Mouse (Mus musculus) embryonic facial prominence, embryonic 10.5 days (tissue): ENCODE data around the gene Ybx2. TPM values are rescaled to one million over a fixed set of nuclear protein-coding genes. Genes with fewer than 3 reads are reported as not detected.
A peak's percentile ranks its signal among the peaks of the same experiment; 100 is the strongest.

ENCODE experiments used
- DNase-seq: peaks from one replicate; pipeline ENCODE4 v3.0.0-alpha.2; 2017; ENCODE audit warnings: low spot score
- H3K27ac ChIP-seq: fragments of 300-500 bp; sonication (generic); replicated peaks from 2 replicates; pipeline ENCODE4 v1.5.1; 2016; ENCODE audit warnings: mild to moderate bottlenecking
- H3K27me3 ChIP-seq: fragments of 300-500 bp; sonication (generic); replicated peaks from 2 replicates; pipeline ENCODE4 v1.6.1; 2016; ENCODE audit warnings: low read depth, mild to moderate bottlenecking; ENCODE audit not compliant: poor library complexity, severe bottlenecking
- H3K36me3 ChIP-seq: fragments of 300-500 bp; sonication (generic); replicated peaks from 2 replicates; pipeline ENCODE4 v1.6.1; 2016; ENCODE audit warnings: mild to moderate bottlenecking, moderate library complexity
- H3K4me1 ChIP-seq: fragments of 300-500 bp; sonication (generic); 2 replicates; pipeline ENCODE4 v1.6.1; 2016
- H3K4me3 ChIP-seq: fragments of 300-500 bp; sonication (generic); 2 replicates; pipeline ENCODE4 v1.5.1; 2016; ENCODE audit warnings: mild to moderate bottlenecking, moderate library complexity
- H3K9me3 ChIP-seq: fragments of 300-500 bp; sonication (generic); 2 replicates; pipeline ENCODE4 v1.6.1; 2016; ENCODE audit warnings: mild to moderate bottlenecking
- WGBS: fragments of 180-500 bp; shearing (Covaris S2); methylation state at CpG from one replicate; pipeline ENCODE4 v1.1.7; 2016; 5-methylcytosine and 5-hydroxymethylcytosine counted together
- polyA plus RNA-seq: library from polyadenylated mRNA; unstranded; fragments of >200 nt; fragmentation: Nextera tagmentation; extraction: Ambion mirVana; gene quantifications from 2 replicates; pipeline ENCODE4 v1.2.1, GENCODE M21; 2016

Ybx2 gene
- polyA plus RNA-seq, 1 experiment from 2014 or later = 5.8 TPM

- no peak overlapping the region for H3K4me3 ChIP-seq
- 25% methylated on average over 5 of the region's 5 CpGs for WGBS
- DNase-seq = no peak
- no peaks in the 10 kb centered on the region for H3K36me3 ChIP-seq
- peaks cover 6% of the 10 kb centered on the region for H3K4me1 ChIP-seq
- H3K9me3 ChIP-seq = no peaks in the 10 kb centered on the region
- H3K27ac ChIP-seq = no peak overlapping the region
- peaks cover 46% of the 10 kb centered on the region for H3K27me3 ChIP-seq
Observed at GRCm38 (mm10) chr11:69960616-69961015, 25.0 kb downstream of the Ybx2 start.

- WGBS = 59% methylated on average over 5 of the region's 5 CpGs
- H3K27me3 ChIP-seq = peaks cover 59% of the 10 kb centered on the region
Observed at GRCm38 (mm10) chr11:69961841-69962240, 26.2 kb downstream of the Ybx2 start.

GRCm38 (mm10) chr11:69964650-69965270 is 29.2 kb downstream of the Ybx2 start, which contains the start of gene Cldn7:
Gene Cldn7, plus strand, starts transcription at chr11:69964779.
- Histone ChIP-seq H3K4me1 (peaks cover 19% of the 10 kb centered on the region), H3K27ac (peak within 1 kb of the TSS; percentile 76), H3K4me3 (peak within 1 kb of the TSS; percentile 56), H3K36me3 (peaks cover 25% of the 10 kb centered on the region), H3K27me3 (peaks cover 78% of the 10 kb centered on the region), H3K9me3 (no peaks in the 10 kb centered on the region)
- 10% methylated on average over 24 of the region's 24 CpGs for WGBS
- DNase-seq = peak; percentile 30

More at GRCm38 (mm10) chr11:69961841-69962240, 26.2 kb downstream of the Ybx2 start:
- Histone ChIP-seq H3K27ac (no peak overlapping the region), H3K4me1 (peaks cover 17% of the 10 kb centered on the region), H3K4me3 (no peak overlapping the region), H3K36me3 (no peaks in the 10 kb centered on the region), H3K9me3 (no peaks in the 10 kb centered on the region)
- no peak for DNase-seq

- Histone ChIP-seq H3K36me3 (peaks cover 32% of the 10 kb centered on the region), H3K27ac (peak overlapping the region; percentile 76), H3K4me3 (peak overlapping the region; percentile 56), H3K27me3 (peaks cover 78% of the 10 kb centered on the region), H3K9me3 (no peaks in the 10 kb centered on the region), H3K4me1 (peaks cover 19% of the 10 kb centered on the region)
- DNase-seq = peak; percentile 66
- 2% methylated on average over 49 of the region's 49 CpGs for WGBS
Observed at GRCm38 (mm10) chr11:69965271-69966005, 29.8 kb downstream of the Ybx2 start.

GRCm38 (mm10) chr11:69966006-69966859 is 30.6 kb downstream of the Ybx2 start:
- H3K27me3 ChIP-seq = peaks cover 75% of the 10 kb centered on the region

GRCm38 (mm10) chr11:69966860-69967517 is 31.4 kb downstream of the Ybx2 start:
- H3K27ac ChIP-seq = peak overlapping the region; percentile 76
- DNase-seq = no peak
- WGBS = 39% methylated on average over 17 of the region's 17 CpGs
- no peaks in the 10 kb centered on the region for H3K9me3 ChIP-seq
- peaks cover 68% of the 10 kb centered on the region for H3K27me3 ChIP-seq
- H3K4me1 ChIP-seq = peaks cover 19% of the 10 kb centered on the region
- H3K4me3 ChIP-seq = peak overlapping the region; percentile 56
- peaks cover 44% of the 10 kb centered on the region for H3K36me3 ChIP-seq

More at GRCm38 (mm10) chr11:69966006-69966859, 30.6 kb downstream of the Ybx2 start:
- peaks cover 36% of the 10 kb centered on the region for H3K36me3 ChIP-seq
- WGBS = 2% methylated on average over 59 of the region's 59 CpGs
- peak; percentile 72 for DNase-seq
- peaks cover 19% of the 10 kb centered on the region for H3K4me1 ChIP-seq
- peak overlapping the region; percentile 56 for H3K4me3 ChIP-seq
- peak overlapping the region; percentile 76 for H3K27ac ChIP-seq
- H3K9me3 ChIP-seq = no peaks in the 10 kb centered on the region

GRCm38 (mm10) chr11:69968793-69969192 is 33.2 kb downstream of the Ybx2 start:
- H3K27ac ChIP-seq = no peak overlapping the region
- peaks cover 50% of the 10 kb centered on the region for H3K27me3 ChIP-seq
- 89% methylated on average over 4 of the region's 4 CpGs for WGBS
- DNase-seq = no peak
- H3K4me1 ChIP-seq = peaks cover 19% of the 10 kb centered on the region
- peaks cover 62% of the 10 kb centered on the region for H3K36me3 ChIP-seq
- no peaks in the 10 kb centered on the region for H3K9me3 ChIP-seq
- no peak overlapping the region for H3K4me3 ChIP-seq

GRCm38 (mm10) chr11:69970222-69970621 is 34.6 kb downstream of the Ybx2 start:
- H3K4me3 ChIP-seq = no peak overlapping the region
- H3K36me3 ChIP-seq = peaks cover 76% of the 10 kb centered on the region

GRCm38 (mm10) chr11:69970775-69971174 is 35.2 kb downstream of the Ybx2 start:
- Histone ChIP-seq H3K27ac (no peak overlapping the region), H3K9me3 (no peaks in the 10 kb centered on the region), H3K27me3 (peaks cover 30% of the 10 kb centered on the region), H3K36me3 (peaks cover 81% of the 10 kb centered on the region), H3K4me3 (no peak overlapping the region), H3K4me1 (peaks cover 13% of the 10 kb centered on the region)
- 83% methylated on average over 3 of the region's 3 CpGs for WGBS
- DNase-seq = no peak

More at GRCm38 (mm10) chr11:69970222-69970621, 34.6 kb downstream of the Ybx2 start:
- WGBS = 84% methylated on average over 6 of the region's 6 CpGs
- H3K27me3 ChIP-seq = peaks cover 36% of the 10 kb centered on the region
- no peak overlapping the region for H3K27ac ChIP-seq
- H3K4me1 ChIP-seq = peaks cover 17% of the 10 kb centered on the region
- no peaks in the 10 kb centered on the region for H3K9me3 ChIP-seq
- DNase-seq = no peak

GRCm38 (mm10) chr11:69974907-69975306 is 39.3 kb downstream of the Ybx2 start:
- Histone ChIP-seq H3K27me3 (no peaks in the 10 kb centered on the region), H3K9me3 (no peaks in the 10 kb centered on the region), H3K4me3 (no peak overlapping the region), H3K4me1 (peaks cover 11% of the 10 kb centered on the region), H3K27ac (no peak overlapping the region), H3K36me3 (peaks cover 87% of the 10 kb centered on the region)
- 97% methylated on average over 2 of the region's 2 CpGs for WGBS
- no peak for DNase-seq

GRCm38 (mm10) chr11:69976271-69976670 is 40.7 kb downstream of the Ybx2 start:
- H3K36me3 ChIP-seq = peaks cover 77% of the 10 kb centered on the region
- DNase-seq = no peak

GRCm38 (mm10) chr11:69979827-69980195 is 44.2 kb downstream of the Ybx2 start:
- Histone ChIP-seq H3K27me3 (no peaks in the 10 kb centered on the region), H3K9me3 (no peaks in the 10 kb centered on the region)
- 4% methylated on average over 16 of the region's 16 CpGs for WGBS

More at GRCm38 (mm10) chr11:69976271-69976670, 40.7 kb downstream of the Ybx2 start:
- Histone ChIP-seq H3K4me3 (no peak overlapping the region), H3K4me1 (peaks cover 11% of the 10 kb centered on the region), H3K27ac (no peak overlapping the region), H3K9me3 (no peaks in the 10 kb centered on the region), H3K27me3 (no peaks in the 10 kb centered on the region)
- WGBS = 85% methylated on average over 4 of the region's 4 CpGs

More at GRCm38 (mm10) chr11:69979827-69980195, 44.2 kb downstream of the Ybx2 start:
- peak overlapping the region; percentile 99 for H3K27ac ChIP-seq
- peak overlapping the region; percentile 84 for H3K4me3 ChIP-seq
- DNase-seq = no peak
- H3K4me1 ChIP-seq = peaks cover 32% of the 10 kb centered on the region
- H3K36me3 ChIP-seq = peaks cover 62% of the 10 kb centered on the region
